Mouse (Mus musculus) heart, postnatal 10 days (tissue): ENCODE data around the gene Ccl26. TPM values are rescaled to one million over a fixed set of nuclear protein-coding genes. Genes with fewer than 3 reads are reported as not detected.
"Not testable (repeated sequence)": the region's sequence is repeated elsewhere in the genome, so short reads cannot be mapped to it uniquely, and the experiment has no call there.

ENCODE experiments used
- DNase-seq, 2 experiments: peaks; one replicate each; pipeline ENCODE4 v3.0.0; 2021
- intact Hi-C: fragments of 180-260 bp; cut with DNase I; formaldehyde crosslinking; loops from one replicate; pipeline ENCODE4 v1.15.1; 2025
- total RNA-seq, 2 experiments: library from RNA; stranded (reverse); gene quantifications; 2 replicates each; pipeline ENCODE4 v1.2.3; 2021

Gene Ccl26
- not detected for total RNA-seq

DNA sequence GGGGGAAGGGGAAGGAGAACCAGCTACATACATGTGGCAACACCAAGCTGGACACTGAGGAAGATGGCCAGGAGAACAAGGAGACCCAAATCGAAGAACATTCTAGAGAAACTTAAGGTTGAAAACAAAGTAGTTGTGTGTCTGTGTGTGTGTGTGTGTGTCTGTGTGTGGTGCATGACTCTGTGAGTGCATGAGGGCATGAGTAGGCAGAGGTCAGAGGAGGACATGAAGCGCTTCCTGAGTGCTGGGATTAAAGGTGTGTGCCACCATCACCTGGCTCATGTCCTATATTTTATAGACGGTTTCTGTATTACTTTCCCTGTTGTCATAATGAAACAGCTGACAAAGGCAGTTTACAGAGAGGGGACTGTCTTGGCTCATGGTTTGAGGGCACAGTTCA, at the start of gene Ccl26:
Ccl26 (minus strand) TSS at position 101 of the 400 bp plus-strand sequence.
- intact Hi-C loops: no loop called here
- no peak for DNase-seq

DNA sequence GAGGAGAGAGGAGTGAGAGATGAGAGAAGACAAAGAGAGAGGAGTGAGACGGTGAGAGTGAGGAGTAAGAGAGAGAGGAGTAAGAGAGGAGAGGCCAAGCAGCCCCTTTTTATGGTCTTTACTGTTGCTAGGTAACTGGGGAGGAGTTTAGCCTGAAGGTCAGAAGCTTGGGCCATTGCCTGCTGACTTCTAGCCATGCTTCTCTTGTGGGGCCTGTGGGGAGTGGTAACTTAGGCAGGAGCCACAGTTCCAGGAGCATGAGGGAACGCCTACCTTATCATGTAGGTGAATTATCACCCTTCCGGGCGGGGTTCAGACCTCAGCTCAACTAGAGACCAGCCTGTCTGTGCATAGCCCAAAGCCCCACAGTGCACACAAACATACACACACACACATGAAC, 46.4 kb upstream of the Ccl26 start:
- no peak for DNase-seq
- intact Hi-C loops: no loop called here

DNA sequence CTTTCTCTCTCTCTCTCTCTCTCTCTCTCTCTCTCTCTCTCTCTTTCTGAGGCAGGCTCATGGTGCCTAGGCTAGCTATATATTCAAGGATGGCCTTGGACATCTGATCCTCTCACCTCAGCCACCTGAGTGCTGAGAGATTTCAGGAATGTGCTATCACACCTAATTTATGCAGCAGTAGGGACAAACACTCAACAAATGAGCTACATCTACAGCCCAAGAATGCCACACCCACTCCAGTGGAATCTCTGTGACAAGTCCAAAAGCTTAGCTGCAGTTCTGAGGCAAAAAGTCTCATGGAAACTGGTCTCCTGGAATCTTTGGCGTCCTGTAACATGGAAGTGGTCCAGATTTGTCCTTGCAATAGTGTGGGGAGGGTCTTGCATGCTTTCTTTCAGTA, 44.2 kb upstream of the Ccl26 start:
- DNase-seq: no peak
- intact Hi-C loops: no loop called here

DNA sequence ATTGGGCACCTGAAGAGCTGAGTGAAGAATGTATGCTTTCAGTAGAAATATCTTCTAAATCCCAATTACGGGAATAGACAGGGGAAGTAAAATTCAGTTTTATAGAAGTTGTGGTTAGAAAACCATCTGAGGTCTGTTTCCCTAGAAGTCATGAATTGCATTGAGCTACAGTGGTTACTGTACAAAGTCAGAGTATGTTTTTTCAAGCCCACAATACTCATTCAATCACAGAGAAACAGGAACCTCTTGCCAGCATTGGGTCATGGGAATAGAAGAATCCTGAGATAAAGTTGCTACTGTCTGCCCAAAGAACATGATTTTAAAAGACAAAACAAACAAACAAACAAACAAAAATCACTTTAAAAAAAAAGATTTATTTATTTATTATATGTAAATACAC, 43.3 kb upstream of the Ccl26 start:
- intact Hi-C loops, DNase-seq: not testable (repeated sequence)

DNA sequence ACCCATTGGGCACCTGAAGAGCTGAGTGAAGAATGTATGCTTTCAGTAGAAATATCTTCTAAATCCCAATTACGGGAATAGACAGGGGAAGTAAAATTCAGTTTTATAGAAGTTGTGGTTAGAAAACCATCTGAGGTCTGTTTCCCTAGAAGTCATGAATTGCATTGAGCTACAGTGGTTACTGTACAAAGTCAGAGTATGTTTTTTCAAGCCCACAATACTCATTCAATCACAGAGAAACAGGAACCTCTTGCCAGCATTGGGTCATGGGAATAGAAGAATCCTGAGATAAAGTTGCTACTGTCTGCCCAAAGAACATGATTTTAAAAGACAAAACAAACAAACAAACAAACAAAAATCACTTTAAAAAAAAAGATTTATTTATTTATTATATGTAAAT, 41.3 kb upstream of the Ccl26 start:
- DNase-seq, intact Hi-C loops: not testable (repeated sequence)

DNA sequence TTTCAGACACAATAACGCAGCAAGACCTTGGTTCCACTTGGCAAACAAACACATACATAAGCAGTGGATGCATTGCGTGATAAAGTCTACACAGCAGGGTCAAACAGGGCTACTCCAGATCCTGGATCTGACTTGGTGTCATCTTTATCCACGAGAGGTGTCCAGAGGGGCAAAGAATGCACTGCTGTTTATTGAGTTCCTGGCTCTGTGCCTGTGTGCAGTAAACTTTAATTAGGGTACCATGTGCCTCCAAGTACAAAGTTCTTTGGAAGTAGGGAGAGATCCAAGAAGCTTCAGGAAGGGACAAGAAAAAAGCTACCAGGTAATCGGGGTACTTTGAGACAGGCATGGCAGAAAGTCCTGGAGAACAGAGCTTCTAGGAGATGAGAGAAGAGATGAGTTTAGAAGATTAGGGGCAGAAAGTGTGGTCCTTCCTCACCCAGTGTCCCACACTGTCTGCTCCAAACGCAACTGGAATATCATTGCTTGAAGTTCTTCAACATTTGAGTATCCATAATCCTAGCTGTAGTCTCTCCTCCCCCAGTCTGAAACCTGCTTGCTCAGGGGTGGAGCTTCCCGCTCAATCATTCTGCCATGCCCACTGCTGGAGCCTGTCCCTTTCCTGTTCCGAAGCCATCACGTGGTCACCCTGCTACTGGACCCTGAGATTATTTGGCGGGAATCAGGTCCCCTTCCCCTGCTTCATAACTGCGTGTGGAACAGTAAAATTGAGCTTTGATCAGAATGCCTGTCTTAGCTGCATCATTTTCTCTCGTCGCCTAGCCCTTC, 26.8 kb upstream of the Ccl26 start:
- no peak for DNase-seq
- intact Hi-C loops: no loop called here

DNA sequence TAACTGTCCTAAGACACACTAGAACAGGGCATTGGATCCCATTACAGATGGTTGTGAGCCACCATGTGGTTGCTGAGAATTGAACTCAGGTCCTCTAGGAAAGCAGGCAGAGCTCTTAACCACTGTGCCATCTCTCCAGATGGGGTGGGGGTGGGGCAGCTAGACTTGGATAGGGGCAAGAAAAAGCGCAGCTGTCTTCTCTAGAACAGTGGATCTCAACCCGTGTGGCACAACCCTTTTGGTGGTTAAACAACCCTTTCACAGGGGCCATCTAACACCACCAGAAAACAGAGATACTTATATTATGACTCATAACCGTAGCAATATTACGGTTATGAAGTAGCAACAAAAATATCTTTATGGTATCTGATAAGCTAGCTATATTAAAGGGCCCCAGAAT, 24.4 kb upstream of the Ccl26 start:
- intact Hi-C loops: no loop called here

DNA sequence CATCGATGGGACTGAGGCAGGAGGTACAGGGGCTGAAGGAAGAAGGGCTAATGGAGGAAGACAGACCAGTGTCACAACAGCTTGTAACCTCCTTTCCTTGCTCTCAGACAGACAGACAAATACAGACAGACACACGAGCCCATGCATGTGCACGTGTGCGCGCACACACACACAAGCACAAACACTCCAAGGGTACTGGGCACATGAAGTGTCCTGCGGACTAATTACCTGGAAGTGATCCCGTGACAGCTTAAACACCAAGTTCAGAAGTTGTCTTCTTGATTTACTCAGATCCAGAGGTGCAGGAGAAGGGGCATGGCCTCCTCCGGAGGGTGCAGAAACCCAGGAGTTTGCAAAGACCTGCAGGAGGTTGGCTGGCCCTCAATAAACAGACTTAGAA, 22.3 kb upstream of the Ccl26 start:
- intact Hi-C loops: no loop called here

More for the DNA sequence above, 24.4 kb upstream of the Ccl26 start:
- DNase-seq: no peak

DNA sequence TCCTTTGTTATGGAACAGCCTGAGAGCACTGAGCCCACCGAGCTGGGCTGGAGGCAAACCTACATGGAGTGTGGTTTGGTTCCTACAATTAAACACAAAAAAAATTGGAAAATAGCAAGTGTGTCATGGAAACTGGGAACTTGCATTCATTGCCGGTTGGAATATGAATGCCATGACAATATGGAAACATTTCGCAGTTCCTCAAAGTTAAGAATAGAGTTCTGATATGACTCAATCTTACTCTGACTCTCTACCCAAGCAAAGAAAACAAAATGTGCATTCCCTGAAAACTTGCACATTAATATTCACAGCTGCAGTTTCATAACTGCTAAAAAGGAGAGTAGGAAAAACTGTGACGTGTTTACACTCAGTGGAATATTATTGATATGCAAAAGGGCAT, 19.0 kb upstream of the Ccl26 start:
- no peak for DNase-seq

More for the DNA sequence above, 22.3 kb upstream of the Ccl26 start:
- DNase-seq: no peak

DNA sequence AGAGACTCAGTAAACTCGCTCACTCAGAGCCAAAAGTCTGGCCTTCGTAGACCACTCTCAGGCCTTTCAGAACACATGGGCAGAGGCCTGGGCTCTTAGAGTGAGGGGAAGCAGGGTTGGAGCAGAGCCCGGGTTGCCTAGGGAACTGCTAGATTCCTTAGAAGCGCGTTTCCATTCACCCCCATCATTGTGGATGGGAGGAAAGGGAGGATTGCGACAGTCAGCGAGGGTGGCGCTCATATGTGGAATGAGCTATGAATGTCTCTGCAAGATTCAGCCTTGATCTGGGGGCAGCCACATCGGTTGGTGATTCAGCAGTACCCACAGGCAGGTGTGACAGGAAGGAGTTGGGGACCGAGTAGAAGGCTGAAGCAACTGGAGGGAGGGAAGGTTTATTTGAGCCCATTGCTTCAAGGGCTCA, 16.0 kb upstream of the Ccl26 start:
- no peak for DNase-seq
- intact Hi-C loops: no loop called here

More for the DNA sequence above, 19.0 kb upstream of the Ccl26 start:
- intact Hi-C loops: no loop called here

DNA sequence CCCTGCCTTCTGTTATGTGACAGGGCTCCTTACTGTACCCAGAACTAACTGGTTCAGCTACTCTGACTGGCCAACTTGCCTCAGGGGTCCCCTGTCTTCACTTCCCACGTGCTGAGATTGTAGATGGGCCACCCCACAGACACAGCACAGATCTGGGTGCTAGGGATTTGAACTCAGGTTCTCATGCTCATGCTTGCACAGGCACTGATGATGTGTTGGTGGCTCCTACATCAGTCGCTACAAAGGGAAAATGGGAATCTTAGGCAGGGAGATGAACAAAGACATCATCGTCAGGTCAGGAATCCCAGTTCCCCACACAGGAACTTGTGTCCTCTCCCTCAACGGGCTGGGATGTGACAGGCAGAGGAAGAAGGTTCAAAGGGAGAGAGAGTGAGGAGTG, 12.7 kb upstream of the Ccl26 start:
- intact Hi-C loops: no loop called here

DNA sequence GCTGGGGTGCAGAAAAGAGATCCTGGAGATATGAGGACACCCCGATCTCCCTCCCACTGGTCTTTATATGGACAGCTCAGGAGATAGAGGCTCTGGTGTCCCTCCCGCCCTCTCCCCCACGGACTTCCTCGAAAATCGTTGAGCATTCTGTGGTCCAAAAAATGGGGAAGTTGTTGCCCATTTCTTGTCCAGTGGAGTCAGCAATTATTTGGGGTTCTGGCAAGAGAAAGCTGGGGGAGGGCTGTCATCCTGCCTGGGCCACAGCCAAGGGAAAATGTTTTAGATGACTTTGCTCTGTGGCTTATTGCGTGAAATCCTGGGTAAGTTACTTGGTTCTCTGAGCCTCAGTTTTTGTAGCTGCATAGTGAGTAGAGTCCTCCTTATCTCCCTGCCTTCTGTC, 9.6 kb upstream of the Ccl26 start, which contains the start of gene Ccl24:
Ccl24 (minus strand) TSS at position 44 of the 400 bp plus-strand sequence.
- intact Hi-C loops: no loop called here
- peak; percentile 14 to 20 for DNase-seq

More for the DNA sequence above, 12.7 kb upstream of the Ccl26 start:
- no peak for DNase-seq

DNA sequence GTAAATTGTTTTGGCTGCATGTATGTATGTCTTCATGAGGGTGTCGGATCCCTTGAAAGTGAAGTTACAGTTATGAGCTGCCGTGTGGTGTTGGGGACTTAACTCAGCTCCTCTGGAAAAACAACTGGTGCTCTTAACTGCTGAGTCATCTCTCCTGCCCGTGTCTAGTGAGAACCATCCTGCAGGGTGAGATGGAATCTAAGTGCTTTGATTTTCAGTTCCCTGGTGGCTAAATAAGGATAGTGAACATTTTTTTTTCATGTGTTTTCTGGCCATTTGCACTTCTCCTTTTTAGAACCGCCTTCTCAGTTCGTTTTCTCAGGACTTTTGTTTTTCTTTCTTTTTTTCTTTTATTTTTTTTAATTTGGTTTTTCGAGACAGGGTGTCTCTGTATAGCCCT, 5.3 kb upstream of the Ccl26 start:
- DNase-seq: no peak
- intact Hi-C loops: no loop called here

DNA sequence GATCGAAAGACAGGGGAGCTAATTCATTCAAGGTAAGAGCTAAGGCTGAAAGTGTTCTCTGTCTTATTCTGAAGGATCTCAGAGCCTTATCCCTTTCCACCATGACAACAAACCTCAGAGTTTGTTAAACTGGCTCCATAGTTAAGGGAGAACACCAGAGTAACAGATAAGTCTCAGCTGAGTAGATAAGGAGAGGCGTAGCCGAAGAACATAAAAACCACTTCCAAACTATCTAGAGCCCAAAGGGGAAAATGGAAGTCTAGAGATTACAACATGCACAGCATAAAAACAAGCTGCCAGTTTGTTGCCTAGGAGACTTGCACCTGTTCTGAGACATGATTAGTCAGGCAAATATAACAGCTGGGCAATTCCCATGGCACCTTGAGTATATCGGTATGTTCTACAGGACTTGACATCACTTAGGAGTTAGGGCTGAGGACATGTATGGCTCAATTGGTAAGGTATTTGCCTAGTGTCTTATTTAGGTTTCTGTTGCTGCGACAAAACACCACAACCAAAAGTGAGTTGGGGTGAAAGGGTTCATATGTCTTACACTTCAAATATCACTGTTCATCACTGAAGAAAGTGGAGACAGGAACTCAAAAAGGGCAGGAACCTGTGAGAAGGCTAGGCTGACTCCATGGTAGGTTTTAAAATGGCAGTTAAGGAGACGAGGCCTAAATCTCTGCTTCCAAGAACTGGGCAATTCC, 4.3 kb upstream of the Ccl26 start:
- intact Hi-C loops: no loop called here
- DNase-seq: no peak

DNA sequence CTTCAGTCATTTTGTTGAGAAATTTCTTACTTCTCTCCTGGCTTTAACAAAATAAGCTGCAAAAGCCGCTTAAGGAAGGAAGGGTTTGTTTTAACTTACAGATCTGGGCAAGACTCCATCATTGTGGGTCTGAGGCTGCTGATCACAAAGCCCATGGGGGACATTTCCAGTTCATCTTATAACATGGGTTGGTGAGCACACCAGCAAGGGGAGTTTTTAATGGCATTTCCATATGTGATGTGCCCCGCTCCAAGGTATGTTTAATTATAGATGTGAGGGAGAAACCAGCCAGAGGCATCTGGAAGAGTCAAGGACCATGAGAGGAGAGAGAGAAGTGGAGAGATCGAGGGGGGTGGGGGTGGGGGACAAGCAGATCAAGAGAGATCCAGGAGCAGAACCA, 5.7 kb downstream of the Ccl26 start:
- DNase-seq: no peak
- intact Hi-C loops: no loop called here

DNA sequence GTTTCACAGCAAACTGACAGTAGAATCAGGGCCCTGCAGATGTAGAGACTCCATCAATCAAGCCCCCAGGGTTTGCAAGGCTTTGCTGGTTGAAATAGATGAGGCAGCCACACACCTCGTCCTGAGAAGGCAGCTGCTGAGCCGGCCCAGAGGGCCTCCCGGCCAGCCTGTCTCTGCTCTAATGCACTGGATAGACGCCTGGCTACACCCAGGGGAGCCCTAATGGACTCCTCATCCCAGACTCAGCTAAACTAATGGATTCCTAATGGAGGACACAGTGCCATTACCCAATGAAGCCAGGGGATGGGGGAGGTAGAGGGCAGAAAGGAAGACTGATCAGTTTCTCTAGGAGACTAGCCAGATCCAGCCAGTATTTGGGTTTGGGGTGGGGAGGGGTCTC, 6.3 kb downstream of the Ccl26 start:
- DNase-seq: peak; percentile 16 to 26
- intact Hi-C loops: no loop called here

DNA sequence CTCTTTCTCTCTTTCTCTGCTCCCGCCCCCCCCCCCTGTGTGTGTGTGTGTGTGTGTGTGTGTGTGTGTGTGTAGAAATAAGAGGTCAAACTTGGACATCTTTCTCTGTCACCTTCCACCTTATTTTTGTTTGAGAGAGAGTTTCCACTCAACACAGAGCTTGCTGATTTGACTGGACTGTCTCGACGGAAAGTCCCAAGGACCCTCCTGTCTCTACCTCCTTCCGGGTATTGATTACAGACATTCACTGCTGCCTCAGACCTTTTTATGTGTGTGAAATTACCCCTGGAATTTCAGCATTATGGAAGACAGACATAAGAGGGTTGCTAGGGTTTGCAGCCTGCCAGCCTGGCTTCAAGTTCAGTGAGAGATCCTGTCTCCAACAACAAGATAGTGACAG, 7.1 kb downstream of the Ccl26 start:
- no peak for DNase-seq
- intact Hi-C loops: no loop called here

DNA sequence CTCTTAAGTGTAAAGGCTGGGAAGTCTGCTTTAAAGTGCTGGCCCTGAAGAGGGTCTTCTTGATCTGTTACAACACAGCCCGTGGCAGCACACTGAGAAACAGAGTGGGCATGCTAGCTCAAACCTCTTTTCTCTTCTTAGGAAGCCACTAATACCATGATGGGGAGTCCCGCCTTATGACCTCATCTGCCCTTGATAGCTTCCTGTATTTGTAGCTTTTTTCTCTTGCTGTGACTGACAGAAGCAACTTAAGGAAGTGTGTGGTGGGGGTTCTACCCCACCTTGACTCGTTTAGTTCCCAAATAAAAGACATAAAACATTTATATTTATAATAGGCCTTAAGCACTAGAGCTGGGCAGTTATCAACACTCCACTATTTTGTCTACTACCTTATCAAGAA, 11.8 kb downstream of the Ccl26 start:
- intact Hi-C loops: loop anchor here (1.0 kb wide), 1 partner anchor 65 kb away; no protein-coding TSS in a partner anchor
- DNase-seq: no peak

DNA sequence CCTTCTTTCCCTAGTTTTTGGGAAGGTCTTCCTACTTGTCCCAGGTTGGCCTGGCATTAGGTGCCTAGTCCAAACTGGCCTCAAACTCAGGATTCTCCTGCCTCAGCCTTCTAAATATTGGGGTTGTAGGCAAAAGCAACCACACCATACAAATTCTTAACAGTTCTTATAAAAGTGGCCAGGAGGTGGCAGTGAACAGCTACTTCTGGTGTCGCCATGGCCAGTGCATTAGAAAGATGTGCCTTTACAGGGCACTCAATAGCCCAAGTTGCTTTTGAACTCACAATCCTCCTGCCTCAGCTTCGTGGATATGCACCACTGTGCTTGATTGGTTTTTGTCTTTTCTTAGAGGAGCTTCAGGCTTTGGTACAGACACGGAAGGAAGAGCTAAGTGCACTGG, 12.5 kb downstream of the Ccl26 start:
- intact Hi-C loops: loop anchor here (1.0 kb wide), 1 partner anchor 65 kb away; no protein-coding TSS in a partner anchor
- DNase-seq: peak; percentile 39 to 53

DNA sequence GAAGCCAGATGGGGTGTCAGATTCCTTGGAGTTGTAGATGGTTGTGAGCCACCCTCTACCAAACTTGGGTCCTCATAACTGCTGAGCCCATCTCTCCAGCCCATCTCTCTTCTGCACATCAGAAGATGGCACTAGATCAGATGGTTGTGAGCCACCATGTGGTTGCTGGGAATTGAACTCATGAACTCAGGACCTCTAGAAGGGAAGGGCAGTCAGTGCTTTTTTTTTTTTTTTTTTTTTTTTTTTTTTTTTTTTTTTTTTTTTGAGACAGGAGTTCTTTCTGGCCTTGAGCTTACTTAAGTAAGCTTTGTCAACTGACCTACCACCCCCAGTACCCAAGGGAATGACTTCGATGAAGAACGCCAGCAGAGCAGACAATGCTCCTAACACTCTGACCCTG, 15.4 kb downstream of the Ccl26 start:
- no peak for DNase-seq
- intact Hi-C loops: loop anchor here (5.0 kb wide), 1 partner anchor 146 kb away; no protein-coding TSS in a partner anchor

DNA sequence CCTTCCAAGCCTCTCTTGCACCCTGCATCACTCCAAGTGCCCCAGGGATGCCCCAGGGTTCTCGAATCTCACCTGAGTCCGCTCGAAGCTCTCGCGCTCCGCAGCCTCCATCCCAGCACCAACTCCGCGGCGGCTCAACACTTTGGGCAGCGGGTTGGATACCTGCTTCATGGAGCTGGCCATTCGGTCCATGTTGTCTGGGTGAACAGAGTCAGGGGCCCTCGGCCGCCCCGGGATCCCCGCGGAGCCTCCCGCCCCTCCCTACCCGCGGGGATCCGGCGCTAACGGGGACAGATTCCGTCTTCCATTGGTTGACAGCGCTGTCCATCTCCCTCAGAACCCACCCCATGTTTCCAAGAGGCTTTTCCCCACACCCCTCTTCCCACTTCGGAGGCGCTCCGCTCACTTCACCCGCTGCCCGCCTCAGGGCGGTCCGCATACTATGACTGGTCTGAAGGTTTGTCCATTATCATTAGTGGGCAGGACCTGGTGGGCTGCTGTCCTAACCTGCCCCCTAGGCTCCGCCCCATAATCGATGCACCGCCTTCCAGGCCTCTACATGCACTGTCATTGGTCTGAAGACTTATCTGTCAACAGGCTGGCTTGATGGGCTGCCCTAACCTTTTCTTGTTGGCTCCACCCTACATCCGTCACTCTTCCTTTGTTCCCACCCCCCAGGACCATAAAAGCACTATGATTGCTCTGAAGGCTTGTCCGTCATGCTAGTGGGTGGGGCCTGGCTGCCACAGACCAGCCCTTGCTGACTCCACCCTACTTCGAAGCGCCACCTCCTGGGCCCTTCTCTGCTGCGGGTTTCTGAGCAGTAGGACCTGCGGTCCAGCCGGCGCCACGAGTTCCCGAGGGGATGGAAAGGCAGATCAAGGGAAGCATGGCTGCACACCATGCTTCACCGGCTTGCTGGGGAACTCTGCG, 18.2 kb downstream of the Ccl26 start, which contains the start of gene Hip1:
Hip1 (minus strand) TSS at position 256 of the 933 bp plus-strand sequence.
- intact Hi-C loops: loop anchor here (5.0 kb wide), 1 partner anchor 143 kb away; no protein-coding TSS in a partner anchor
- DNase-seq: peak; percentile 100
